Mouse (Mus musculus): ENCODE measurements at regions not wholly inside any gene's neighbourhood (a gene's known extent, or its start where the extent isn't known, plus 50 kb on each side); places are given as distances from the start of the nearest gene placed in this dataset.

DNA sequence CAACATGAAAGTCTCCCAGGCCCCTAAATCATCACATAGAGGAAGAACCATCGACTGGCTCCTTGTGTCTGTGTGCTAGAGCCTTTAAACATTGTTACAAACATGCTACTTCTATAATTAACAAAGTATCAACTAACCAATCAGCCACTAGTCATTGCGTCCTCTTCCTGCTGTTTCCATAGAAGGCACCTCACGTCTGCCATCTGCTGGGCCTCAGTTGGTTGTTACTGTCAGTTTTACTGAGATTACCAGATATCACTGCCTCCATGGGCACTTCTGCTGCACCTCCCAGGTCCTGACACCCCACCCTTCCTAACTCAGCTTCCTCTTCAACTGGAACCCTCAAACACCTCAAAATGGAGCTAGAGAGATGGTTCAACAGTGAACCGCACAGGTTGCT lies 101.8 kb downstream of the Atp23 start:
- TF ChIP-seq GATA1 (IDR thresholded peaks at IDR 0.05; ENCODE audit: borderline replicate concordance, low read length), result no peak
- no peak for TF ChIP-seq FLI1 (IDR thresholded peaks at IDR 0.05; ENCODE audit: low read length)

Measured in megakaryocyte, embryonic 14.5 days (primary cell).